Mouse (Mus musculus): ENCODE data around the gene Dph2.

The Dph2 gene

DNA sequence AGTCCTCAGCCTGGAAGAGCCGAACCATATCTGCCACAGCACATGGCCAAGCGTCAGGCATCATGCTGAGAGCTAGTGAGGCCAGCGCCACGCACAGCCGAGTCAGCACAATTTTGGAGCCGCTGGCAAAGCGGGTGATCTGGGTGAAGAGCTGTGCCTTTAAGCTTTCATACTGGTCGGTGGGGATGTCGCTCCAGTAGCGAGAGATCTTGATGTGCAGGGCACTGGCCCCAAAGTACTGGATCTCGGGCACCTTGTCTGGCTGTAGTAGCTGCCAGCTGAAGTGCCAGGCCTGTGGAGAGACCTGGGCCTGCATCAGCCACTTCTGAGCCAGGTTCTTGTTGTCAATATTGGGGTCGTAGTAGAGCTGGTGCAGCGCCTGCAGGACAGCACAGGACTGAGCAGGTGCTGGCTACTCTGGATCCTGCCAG lies 20.3 kb upstream of the Dph2 start:
- DNase-seq (ENCODE audit: low read depth, low spot score): peak; percentile 81

DNA sequence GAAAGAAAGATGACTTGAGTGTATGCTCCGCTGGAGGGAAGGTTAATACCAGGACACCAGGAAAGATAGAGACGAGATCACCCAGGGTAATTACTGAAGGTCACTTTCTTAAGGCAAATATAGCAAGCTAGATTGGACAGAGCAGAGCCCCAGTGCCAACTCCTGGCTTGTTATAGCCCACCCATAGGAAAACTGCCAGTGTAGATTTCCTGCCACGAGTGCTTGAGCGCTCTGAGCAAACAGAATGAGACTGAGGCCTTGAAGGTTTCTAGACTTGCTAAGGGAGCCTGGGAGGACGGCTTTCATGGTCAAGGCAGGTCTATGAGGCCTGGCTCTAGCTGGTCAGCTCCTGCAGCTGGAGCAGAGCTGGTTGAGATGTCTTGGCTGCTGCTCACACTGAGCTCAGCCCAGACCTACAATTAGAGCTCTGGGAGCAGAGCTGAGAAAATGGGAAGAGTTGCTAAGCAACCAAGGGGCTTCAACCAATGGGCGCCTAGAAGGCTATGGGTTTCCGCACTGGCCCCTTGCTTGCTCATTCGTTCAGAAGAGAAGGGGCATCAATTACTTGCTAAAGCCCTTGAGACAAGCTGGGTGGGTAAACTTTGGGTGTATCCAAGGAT lies 17.1 kb upstream of the Dph2 start:
- DNase-seq (ENCODE audit: low read depth, low spot score): peak; percentile 87

DNA sequence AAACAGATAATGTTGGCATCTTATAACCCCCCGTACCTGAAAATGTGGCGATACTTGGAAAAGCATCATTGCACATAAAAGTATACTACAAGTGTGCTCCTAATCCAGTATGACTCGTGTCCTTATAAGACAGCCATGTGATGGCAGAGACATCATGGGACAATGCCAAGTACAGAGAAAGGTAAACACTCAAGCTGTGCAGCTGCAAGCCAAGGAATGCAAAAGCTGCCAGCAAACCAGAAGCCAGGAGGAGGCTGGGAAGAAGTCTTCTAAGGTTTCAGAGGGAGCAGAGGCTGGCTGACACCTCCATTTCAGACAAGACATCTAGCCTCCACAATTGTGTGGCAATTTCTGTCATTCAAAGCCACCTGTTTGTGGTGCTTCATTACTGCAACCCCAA lies 14.4 kb upstream of the Dph2 start:
- peak; percentile 83 for DNase-seq (ENCODE audit: low read depth, low spot score)

DNA sequence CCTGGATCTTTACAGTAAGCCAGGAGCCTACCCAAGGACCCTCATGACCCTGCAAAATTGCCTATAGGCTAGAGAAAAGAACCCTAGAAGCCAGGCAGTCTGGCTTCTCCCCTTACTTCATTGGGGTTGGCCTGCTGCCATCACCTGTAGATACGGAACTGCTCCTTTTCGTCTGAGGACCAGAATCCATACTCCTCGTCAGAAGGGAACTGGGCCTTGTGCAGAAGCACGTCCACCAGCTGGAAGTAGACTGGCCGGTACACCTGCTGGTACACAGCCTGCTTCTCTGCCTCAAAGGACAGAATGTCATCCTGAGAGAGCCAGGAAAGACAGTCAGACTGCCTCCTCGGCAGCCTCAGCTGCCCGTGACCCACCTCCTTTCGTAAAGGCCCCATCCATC lies 12.9 kb upstream of the Dph2 start:
- peak; percentile 55 for DNase-seq (ENCODE audit: low read depth, low spot score)

DNA sequence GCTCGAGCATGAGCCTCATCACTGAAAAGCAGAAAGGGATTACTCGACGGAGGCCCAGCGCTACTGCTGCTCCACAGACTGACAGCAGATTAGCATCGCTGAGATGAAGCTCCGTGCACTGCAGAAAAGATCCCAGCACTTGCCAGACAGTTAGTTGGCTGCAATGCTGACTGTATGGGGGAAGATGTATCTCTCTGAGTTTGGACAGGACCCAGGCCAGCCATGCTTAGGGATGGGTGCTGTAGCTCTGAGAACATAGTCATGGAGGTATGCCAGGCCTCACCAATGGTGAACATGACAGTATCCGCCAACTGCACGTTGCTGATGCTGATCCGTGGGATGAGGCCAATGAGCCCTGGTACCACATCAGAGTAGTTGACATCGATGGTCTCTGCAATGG lies 12.3 kb upstream of the Dph2 start:
- DNase-seq (ENCODE audit: low read depth, low spot score): peak; percentile 82

DNA sequence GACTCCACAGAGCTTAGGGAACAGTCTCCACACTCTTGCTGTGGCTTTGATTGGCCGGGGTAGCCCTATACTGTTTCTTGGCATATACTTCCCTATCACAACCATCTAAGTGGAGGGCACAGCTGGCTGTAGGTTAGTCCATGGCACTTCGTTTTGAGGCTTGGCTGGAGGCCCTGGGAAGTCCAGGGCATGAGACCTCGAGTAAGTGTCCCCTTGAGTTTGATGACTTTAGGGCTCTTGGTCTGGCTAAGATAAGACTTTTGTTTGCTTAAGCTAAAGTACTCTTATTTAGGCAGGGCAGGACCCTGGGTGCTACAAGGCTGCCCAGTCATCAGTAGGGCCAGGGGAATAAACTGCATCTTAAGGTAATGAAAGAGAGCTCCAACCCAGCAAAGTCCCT lies 6.3 kb upstream of the Dph2 start:
- DNase-seq (ENCODE audit: low read depth, low spot score): no peak

DNA sequence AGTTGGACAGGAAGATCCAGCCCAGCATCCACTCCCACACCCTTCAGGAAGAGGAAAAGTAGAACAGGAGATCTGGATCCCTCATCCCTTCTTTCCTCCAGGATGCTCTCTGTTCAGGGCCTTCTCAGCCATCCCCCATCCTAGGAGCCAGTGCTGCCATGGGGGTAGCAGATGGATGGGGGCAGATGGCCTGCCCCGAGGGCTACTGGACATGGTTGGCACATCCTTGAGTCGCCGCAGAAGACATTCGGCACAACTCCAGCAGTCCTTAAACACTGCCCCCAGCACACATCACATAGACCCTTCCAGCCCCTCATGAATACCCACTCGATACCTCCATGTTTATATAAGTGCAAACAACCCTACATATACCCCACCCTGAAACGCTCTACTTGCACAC lies 4.2 kb upstream of the Dph2 start:
- peak; percentile 85 for DNase-seq (ENCODE audit: low read depth, low spot score)

DNA sequence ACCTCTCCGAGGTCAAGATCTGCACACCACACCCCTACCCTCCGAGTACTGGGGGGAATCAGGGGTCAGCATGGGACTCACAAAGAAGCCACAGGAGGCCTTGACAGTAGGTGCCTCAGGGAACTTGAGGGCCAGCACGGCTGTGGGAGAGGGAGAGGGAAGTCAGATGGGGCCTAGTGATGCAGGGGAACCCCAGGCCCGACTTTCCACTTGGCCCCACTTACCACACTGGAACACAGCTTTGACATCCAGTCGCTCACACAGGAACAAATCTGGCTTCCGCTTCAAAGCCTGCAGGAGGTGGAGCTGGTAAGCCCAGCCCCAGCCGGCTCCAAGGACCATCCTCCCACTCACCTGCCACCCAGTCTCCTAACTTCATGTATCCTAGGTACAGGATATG lies 3.5 kb upstream of the Dph2 start:
- DNase-seq (ENCODE audit: low read depth, low spot score): no peak

DNA sequence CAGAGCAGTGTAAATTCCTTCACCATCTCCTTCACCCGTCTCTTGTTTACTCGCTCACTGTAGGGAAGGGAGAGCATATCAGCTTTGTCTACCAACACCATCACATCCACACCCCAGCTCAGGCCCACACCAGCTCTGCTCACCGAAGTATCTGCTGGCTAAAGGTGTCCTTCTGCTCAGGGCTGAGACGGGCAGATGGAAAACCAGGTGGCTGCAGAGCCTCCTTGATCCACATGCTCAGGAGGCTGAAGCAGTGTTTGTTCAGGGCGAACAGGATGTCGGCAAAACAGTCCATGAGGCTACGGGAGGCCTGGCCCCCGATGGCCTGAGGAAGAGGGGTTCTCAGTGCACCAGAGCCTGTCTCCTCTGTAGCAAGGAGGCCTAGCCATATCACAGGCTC lies 2.8 kb upstream of the Dph2 start:
- peak; percentile 61 for DNase-seq (ENCODE audit: low read depth, low spot score)

DNA sequence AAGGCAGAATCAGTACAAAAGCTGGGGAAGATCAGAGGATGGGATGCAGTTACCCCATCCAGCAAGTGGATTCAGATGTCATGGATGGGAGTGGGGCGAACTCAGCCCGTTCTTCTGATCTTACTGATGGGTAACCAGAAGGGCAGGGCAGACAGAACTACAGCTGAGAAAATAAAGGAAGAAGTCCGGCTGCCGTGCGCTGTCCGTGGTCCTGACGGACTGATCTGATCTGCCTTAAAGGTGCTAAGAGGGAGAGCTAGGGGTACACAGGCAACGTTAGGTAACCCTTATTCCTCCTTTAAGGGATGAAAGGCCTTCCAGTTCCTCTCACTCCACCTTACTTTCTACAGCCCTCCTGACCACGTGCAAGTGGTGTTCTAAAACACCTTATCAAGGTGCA lies 1.5 kb upstream of the Dph2 start:
- DNase-seq (ENCODE audit: low read depth, low spot score): no peak

DNA sequence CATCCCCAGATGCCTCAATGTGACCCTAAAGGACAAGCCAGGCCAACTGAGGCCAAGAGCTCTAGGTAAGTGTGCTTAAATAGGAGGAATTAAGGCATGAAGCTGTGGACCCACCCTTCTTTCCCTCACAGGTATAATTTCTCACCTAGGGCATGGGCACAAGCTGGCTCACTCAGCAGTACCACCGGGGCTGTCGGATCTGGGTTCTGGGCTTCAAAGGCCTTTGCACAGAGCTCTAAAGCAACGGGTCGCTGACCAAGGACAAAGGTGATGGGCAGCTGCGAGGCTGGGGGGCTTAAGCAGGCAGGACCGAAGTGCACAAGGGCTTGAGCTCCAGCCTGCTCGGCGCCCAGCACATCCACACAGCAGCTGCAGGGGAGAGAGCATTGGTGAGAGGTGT lies 1.1 kb downstream of the Dph2 start:
- no peak for DNase-seq (ENCODE audit: low read depth, low spot score)

DNA sequence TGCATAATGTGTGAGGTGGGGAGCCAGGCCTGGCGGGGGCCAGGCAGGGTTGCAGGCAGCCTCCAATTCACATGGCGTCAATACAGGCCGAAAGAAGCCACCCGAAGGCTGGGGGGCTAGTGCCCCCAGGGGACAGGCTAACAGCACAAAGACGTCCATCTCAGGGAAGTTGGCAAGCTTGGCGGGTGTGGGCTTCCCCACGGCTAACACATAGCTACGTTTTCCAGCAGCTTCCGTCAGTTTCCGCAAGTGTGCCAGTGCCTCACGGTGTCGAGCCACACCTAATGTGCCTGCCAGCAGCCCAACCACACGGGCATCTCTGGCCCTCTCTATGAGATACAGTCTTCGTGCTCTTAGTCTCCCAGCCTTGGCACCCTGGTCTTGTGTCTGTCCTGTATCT lies 1.8 kb downstream of the Dph2 start:
- DNase-seq (ENCODE audit: low read depth, low spot score): no peak

DNA sequence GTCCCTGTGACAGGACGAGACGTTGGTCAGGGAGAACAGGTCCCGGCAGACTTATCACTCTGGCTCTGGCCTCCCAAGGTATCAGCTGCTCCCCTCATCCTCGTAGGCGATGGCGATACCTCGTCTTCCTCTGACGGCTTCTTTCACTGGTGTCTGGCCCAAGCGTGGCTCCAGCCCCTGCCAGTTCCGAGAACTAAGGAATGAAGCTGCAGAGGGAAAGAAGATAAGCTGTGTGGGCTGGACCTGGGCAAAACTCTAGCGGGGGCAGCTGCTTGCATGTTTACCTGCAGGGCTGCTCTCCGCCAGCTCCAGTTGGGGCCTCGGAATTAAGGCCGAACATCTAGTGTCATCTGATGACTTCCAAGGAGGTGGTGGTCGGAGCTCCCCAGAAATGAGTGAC lies 2.4 kb downstream of the Dph2 start:
- DNase-seq (ENCODE audit: low read depth, low spot score): no peak

DNA sequence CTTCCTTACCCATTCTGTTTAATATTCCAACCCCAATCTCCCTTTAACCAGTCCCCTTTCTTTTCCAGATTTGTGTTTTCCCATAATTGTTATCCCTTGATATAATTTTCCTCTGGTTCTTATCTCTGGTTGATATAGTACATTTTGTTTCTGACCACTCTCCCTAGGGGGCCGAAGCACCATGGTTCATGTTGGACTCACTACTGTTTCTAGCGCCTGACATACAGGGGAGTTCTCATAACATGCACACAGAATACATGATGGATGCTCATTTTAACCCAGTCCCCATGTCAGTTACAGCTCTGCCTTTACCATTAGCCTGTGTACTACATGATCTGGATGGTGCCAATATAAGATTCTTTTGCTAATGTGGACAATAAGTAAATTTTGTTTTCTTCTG lies 3.9 kb downstream of the Dph2 start:
- DNase-seq (ENCODE audit: low read depth, low spot score): no peak

DNA sequence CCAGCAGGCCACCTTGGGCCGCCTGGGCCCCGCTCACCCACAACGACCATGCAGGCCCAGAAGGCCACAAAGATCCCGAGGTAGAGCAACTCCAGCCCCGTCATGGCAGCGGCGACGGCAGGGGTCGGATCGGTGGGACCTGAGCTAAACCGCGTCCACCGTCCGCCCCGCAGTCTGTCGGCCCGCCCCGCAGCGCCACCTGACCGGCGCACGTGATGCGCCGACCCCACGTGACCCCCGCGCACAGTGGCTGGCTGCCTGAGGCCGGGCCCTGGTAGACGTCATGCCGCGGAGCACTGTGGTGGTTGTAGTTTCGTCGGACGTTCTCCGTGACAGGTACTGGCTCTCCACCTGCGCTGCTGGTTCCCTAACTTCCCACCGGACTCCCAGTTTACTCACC lies 4.7 kb downstream of the Dph2 start, which contains the start of gene Atp6v0b:
Gene Atp6v0b (minus strand): TSS at position 201 of the 400 bp plus-strand sequence.
- peak; percentile 97 for DNase-seq (ENCODE audit: low read depth, low spot score)

DNA sequence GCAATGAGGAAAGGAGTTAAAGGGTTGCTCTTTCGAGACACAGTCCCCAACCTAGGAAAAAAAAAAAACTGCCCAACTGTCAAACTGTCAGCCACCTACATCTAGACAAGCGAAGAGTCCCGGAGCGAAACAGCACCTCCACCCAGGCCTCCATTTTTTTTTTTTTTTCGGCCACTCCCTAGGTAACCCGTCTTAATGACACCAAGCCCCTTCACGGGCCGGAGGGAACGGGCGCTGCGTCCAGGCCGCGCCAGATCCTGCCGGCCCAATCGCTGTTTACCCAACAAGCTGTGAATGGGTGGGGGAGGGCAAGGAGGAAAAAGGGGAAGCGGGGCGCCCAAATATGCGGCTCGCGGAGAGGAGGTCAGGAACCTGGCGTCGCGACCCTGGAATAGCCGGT lies 5.2 kb downstream of the Dph2 start:
- DNase-seq (ENCODE audit: low read depth, low spot score): no peak

DNA sequence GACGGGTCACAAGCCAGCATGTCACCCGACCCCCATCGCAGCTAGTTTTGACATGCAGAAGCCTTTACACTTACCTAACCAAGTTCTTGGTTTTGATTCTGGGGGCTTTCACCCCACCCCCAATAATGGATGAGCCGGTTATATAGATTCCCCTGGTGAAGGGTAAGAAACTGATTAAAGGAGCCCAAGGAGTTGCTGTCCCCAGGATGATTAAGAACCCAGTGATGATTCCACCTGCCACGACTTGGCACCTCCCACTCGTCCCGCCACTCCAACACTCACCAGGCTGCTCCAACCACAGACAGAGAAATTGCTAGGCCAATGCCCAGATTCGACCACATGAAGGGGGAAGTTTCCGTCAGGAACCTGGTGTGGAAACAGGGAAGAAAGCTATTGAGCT lies 5.8 kb downstream of the Dph2 start:
- DNase-seq (ENCODE audit: low read depth, low spot score): no peak

DNA sequence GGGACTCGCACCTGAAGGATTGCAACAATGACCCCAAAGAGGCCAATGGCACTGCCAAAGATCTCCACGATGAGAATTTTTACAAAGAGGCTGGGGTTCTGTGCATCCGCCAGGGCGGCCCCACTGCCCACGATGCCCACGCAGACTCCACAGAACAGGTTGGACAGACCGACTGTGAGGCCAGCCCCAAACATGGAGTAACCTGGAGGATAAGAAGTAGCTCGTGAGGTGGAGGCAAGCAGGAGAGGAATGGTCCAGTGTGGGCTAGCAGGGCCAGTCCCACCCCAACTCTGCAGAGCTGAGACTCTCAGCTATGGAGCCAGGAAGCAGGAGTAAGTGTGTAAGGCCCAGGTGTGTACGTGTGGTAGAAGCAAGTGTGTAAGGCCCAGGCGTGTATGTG lies 6.7 kb downstream of the Dph2 start:
- no peak for DNase-seq (ENCODE audit: low read depth, low spot score)

DNA sequence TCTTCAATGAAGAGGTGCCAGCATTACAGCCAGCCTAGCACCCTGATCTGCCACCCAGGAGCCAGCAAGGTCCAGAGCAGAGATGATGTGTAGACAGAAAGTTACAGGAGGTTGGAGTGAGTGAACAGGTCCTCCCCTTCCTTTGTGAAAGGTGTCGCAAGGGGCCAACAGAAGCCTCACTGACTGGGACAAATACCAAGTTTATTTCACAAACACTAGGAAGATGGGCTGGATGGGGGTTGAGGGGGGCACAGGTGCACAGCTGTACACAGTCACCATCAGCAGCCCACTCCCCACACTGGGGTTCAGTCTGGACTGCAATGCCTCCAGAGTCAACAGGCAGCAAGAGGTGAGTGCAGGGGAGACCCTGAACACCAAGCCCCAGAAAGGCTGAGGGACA lies 7.7 kb downstream of the Dph2 start:
- DNase-seq (ENCODE audit: low read depth, low spot score): no peak

DNA sequence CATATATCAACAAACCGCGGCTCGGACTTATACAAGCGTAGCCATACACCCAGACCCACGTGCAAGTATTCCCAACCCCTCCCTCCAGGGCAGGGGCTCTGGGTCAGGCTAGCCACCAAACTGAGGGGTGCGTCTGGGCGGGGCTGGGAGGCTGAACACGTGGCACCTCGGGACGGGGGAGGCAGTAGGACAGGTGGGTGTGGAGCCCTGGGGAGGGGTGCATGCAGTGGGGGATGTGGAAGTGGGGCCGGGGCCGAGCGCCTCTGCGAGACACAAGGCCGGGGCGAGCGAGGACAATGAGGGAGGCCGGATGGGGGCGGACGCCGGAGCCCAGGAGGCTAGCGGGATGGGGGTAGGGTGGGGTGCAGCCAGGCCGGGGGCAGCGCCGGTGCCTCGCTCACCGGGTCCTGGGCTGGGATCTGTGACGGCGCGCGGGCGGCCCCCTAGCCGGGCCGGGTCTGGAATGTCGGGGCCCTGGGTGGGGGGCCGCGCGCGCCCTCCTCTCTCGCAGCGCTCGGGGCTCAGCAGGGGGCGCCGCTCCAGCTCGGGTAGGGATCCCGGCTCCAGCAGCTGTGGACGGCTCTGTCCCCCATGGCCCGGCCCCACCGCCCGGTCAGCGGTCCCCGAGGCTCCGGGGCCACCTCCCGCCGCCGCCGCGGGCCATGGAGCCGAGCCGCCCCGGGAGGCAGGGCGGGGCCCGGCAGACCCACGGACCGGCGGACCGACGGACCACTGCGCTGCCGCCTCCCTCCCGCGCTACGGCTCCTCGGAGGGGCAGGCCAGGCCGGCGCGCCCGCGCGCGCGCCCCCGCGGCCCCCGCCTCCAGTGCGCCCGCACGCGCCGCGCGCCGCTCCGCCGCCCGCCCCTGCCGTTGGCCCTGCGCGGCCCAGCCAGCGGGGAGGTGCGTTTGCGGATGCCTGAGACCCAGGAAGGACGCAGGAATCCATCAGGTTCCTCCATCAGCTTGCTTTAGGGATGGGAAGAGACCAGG lies 8.8 kb downstream of the Dph2 start, which contains the start of gene B4galt2:
Gene B4galt2 (minus strand): TSS at position 787 of the 991 bp plus-strand sequence.
- DNase-seq (ENCODE audit: low read depth, low spot score): peak; percentile 74

DNA sequence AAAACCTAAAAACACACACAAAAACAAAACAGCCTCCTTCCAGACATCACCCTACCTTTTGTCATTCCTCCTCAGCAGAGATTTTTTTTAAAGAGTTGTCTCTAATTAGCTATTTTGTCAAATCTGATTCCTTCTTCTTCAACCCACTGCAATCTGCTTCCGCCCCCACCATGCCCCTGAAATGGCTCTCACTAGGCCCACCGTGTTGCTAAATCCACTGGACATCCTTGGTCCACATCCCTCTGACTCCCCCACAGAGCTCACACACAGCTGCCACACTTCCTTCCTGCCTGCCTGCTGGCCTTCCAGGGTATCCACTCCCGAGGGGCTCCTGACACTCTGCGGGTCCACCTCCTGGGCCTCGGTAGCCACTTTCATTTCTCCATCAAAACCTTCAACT lies 13.1 kb downstream of the Dph2 start:
- peak; percentile 51 for DNase-seq (ENCODE audit: low read depth, low spot score)

DNA sequence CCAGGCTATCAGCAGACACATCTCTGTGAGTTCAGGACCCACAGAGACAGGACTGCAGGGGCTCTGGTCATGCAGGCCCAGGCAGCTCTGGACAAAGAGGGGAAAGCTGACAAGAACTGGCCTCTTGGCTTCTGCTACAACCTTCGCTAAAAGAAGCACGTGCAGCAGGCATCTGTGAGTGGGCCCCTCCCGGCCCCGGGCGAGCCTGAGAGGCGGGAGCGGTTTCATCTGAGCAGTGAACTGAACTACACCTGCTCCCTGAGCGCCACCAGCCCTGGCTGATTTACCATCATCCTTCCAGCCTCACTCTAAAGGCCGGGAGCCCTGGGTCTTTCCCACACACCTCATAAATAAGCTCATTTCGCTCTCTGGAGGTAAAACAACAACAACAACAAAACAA lies 13.5 kb downstream of the Dph2 start:
- no peak for DNase-seq (ENCODE audit: low read depth, low spot score)

DNA sequence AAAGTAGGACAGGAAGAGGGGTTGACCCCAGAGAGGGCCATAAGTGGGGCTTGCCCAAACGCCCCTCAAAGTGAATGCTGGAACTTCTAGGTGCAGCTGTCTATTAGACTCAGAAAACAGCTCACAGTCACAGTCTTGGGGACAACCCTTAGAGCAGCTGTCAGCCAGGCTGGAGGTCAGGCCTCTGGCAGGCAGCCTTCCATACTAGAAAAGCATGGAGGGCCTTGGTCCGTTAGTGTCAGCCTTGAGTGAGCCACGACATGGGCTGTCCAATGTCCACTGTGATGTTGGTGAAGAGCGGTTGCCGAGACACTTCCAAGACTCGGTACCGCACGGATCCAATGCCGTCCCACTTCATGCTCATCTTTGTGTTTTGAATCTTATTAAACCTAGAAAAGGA lies 18.2 kb downstream of the Dph2 start:
- DNase-seq (ENCODE audit: low read depth, low spot score): no peak

Data from brain, adult 2 months (tissue).